Mouse (Mus musculus): ENCODE data around the gene Olfr263. TPM values are rescaled to one million over a fixed set of nuclear protein-coding genes. Genes with fewer than 3 reads are reported as not detected.

Olfr263 gene
- polyA plus RNA-seq, 1 experiment: not detected

- Histone ChIP-seq H3K4me3 (ENCODE audit: low read depth, low read length) (no peak overlapping the region), H3K27ac (ENCODE audit: insufficient read depth, low read depth, low read length) (no peak overlapping the region), H3K4me1 (ENCODE audit: control insufficient read depth, insufficient read depth, insufficient read length, low read length) (peaks cover 8% of the 10 kb centered on the region; the same call in 1 of the 2 replicates), H3K27me3 (ENCODE audit: control insufficient read depth, insufficient read depth, low read length) (no peaks in the 10 kb centered on the region), H3K36me3 (ENCODE audit: control insufficient read depth, insufficient read depth, low read length) (peaks cover 9% of the 10 kb centered on the region)
- TF ChIP-seq POLR2A (IDR thresholded peaks at IDR 0.05; ENCODE audit: low read depth, low read length): no peak
- TF ChIP-seq CTCF (IDR thresholded peaks at IDR 0.05; ENCODE audit: extremely low read depth, insufficient read length, insufficient replicate concordance, low read depth, low read length): no peak
- 83% methylated on average over 5 of the region's 5 CpGs for WGBS
Measured at GRCm38 (mm10) chr13:21178364-21178763, 48.9 kb downstream of the Olfr263 start.

DNA sequence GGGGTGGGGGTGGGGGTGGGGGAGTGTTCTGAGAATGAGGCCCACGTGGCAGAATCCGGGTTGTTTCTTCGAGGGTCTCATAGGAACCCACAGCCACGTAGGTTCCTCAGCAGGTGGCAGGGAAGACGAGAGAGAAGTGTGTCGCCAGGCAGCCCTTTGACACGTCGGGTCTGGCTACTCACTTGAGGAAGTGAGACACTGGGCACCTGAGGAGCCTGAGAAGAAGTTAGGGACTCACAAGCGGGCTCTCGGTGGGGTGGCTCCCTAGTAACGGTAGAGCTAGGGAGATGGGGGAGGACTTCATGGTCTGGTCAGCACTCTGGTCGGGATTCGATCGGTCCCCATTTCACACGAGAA, 49.9 kb downstream of the Olfr263 start, which contains the start of gene Trim27:
Trim27 (plus strand) TSS at position 79 of the 357 bp plus-strand sequence.
- WGBS: 0% methylated on average over 15 of the region's 15 CpGs
- TF ChIP-seq CTCF (IDR thresholded peaks at IDR 0.05; ENCODE audit: extremely low read depth, insufficient read length, insufficient replicate concordance, low read depth, low read length) (no peak), POLR2A (IDR thresholded peaks at IDR 0.05; ENCODE audit: low read depth, low read length) (no peak)
- H3K36me3 ChIP-seq (ENCODE audit: control insufficient read depth, insufficient read depth, low read length): peaks cover 17% of the 10 kb centered on the region
- H3K27me3 ChIP-seq (ENCODE audit: control insufficient read depth, insufficient read depth, low read length): no peaks in the 10 kb centered on the region
- peaks cover 8% of the 10 kb centered on the region; the same call in 1 of the 2 replicates for H3K4me1 ChIP-seq (ENCODE audit: control insufficient read depth, insufficient read depth, insufficient read length, low read length)
- H3K4me3 ChIP-seq (ENCODE audit: low read depth, low read length): peak within 1 kb of the TSS; percentile 73
- H3K27ac ChIP-seq (ENCODE audit: insufficient read depth, low read depth, low read length): peak within 1 kb of the TSS; percentile 87

DNA sequence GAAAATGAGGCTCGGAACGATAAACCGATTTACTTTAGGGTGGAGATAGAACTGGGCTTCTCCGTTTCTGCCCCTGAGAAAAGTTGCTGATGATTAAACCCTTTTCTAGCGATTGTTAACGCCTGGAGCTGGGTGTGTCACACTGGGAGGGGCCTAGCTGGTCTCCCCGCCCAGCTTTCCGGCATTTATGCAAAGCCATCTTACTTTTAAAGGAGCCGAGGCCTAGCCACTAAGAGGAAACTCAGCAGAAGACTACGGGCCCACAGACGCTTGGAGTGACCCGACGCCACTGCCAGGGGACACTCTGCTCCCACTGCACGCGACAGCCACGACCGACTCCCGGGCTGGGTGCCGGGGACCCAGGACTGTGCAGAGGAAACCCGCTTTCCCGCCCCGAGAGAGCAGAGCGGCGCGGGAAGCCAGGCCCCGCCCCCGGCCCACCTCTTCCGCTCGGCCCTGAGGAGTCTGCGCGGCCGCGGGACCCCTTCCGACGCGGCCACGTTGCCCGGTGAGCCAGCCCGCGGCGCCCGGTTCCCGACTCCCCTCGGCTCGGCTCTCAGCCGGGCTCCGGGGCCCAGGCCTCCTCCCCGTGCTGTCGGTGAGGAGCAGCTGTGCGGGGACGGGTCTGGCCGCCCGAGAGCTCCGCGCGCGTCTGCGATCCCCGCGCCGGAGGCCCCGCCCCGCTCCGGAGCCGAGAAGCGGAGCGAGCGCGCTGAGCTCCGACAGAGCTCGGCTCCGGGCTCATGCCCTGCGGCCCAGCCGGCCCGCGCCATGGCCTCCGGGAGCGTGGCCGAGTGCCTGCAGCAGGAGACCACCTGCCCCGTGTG, 50.5 kb downstream of the Olfr263 start:
- H3K4me1 ChIP-seq (ENCODE audit: control insufficient read depth, insufficient read depth, insufficient read length, low read length): peaks cover 8% of the 10 kb centered on the region; the same call in 1 of the 2 replicates
- TF ChIP-seq POLR2A (IDR thresholded peaks at IDR 0.05; ENCODE audit: low read depth, low read length) (no peak), CTCF (IDR thresholded peaks at IDR 0.05; ENCODE audit: extremely low read depth, insufficient read length, insufficient replicate concordance, low read depth, low read length) (no peak)
- H3K27me3 ChIP-seq (ENCODE audit: control insufficient read depth, insufficient read depth, low read length): no peaks in the 10 kb centered on the region
- H3K27ac ChIP-seq (ENCODE audit: insufficient read depth, low read depth, low read length): peak overlapping the region; percentile 87
- under 1% methylated on average over 80 of the region's 80 CpGs for WGBS
- H3K36me3 ChIP-seq (ENCODE audit: control insufficient read depth, insufficient read depth, low read length): peaks cover 18% of the 10 kb centered on the region
- H3K4me3 ChIP-seq (ENCODE audit: low read depth, low read length): peak overlapping the region; percentile 73

- TF ChIP-seq POLR2A (IDR thresholded peaks at IDR 0.05; ENCODE audit: low read depth, low read length) (no peak), CTCF (IDR thresholded peaks at IDR 0.05; ENCODE audit: extremely low read depth, insufficient read length, insufficient replicate concordance, low read depth, low read length) (no peak)
- peak overlapping the region; percentile 87 for H3K27ac ChIP-seq (ENCODE audit: insufficient read depth, low read depth, low read length)
- H3K4me1 ChIP-seq (ENCODE audit: control insufficient read depth, insufficient read depth, insufficient read length, low read length): peaks cover 8% of the 10 kb centered on the region; the same call in 1 of the 2 replicates
- no peaks in the 10 kb centered on the region for H3K27me3 ChIP-seq (ENCODE audit: control insufficient read depth, insufficient read depth, low read length)
- peak overlapping the region; percentile 73 for H3K4me3 ChIP-seq (ENCODE audit: low read depth, low read length)
- peaks cover 23% of the 10 kb centered on the region for H3K36me3 ChIP-seq (ENCODE audit: control insufficient read depth, insufficient read depth, low read length)
- under 1% methylated on average over 71 of the region's 71 CpGs for WGBS
Measured at GRCm38 (mm10) chr13:21180551-21181530, 51.4 kb downstream of the Olfr263 start.

DNA sequence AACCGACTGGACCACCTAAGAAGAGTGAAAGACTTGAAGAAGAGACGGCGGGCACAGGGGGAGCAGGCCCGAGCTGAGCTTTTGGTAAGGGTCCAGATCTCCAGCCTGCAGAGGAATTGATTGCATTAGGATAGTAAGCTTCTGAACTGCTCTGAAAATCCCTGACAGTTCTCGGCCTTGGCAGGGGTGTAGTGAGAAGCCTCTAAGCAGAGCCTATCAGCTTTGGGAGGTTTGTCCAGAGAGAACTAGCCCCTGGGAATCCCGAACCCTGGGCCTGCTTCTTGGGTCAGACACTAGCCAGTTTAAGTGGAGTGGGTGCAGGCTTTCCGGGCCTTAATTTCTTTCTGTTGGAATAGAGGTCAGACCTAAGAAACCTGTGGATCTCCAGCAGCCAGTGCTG, 52.6 kb downstream of the Olfr263 start:
- no peak for TF ChIP-seq POLR2A (IDR thresholded peaks at IDR 0.05; ENCODE audit: low read depth, low read length)
- Histone ChIP-seq H3K27ac (ENCODE audit: insufficient read depth, low read depth, low read length) (no peak overlapping the region), H3K4me1 (ENCODE audit: control insufficient read depth, insufficient read depth, insufficient read length, low read length) (peaks cover 8% of the 10 kb centered on the region; the same call in 1 of the 2 replicates), H3K27me3 (ENCODE audit: control insufficient read depth, insufficient read depth, low read length) (no peaks in the 10 kb centered on the region), H3K36me3 (ENCODE audit: control insufficient read depth, insufficient read depth, low read length) (peaks cover 30% of the 10 kb centered on the region), H3K4me3 (ENCODE audit: low read depth, low read length) (no peak overlapping the region)
- 54% methylated on average over 7 of the region's 7 CpGs for WGBS

- Histone ChIP-seq H3K36me3 (ENCODE audit: control insufficient read depth, insufficient read depth, low read length) (peaks cover 34% of the 10 kb centered on the region), H3K27ac (ENCODE audit: insufficient read depth, low read depth, low read length) (no peak overlapping the region), H3K4me3 (ENCODE audit: low read depth, low read length) (no peak overlapping the region), H3K4me1 (ENCODE audit: control insufficient read depth, insufficient read depth, insufficient read length, low read length) (peaks cover 3% of the 10 kb centered on the region; the same call in 1 of the 2 replicates), H3K27me3 (ENCODE audit: control insufficient read depth, insufficient read depth, low read length) (no peaks in the 10 kb centered on the region)
- TF ChIP-seq CTCF (IDR thresholded peaks at IDR 0.05; ENCODE audit: extremely low read depth, insufficient read length, insufficient replicate concordance, low read depth, low read length) (no peak), POLR2A (IDR thresholded peaks at IDR 0.05; ENCODE audit: low read depth, low read length) (no peak)
- WGBS: 94% methylated on average over 6 of the region's 6 CpGs
Measured at GRCm38 (mm10) chr13:21183066-21183465, 53.6 kb downstream of the Olfr263 start.

Data from small intestine, adult 2 months (tissue).